Mouse (Mus musculus): ENCODE measurements around the gene Prpf6.

DNA sequence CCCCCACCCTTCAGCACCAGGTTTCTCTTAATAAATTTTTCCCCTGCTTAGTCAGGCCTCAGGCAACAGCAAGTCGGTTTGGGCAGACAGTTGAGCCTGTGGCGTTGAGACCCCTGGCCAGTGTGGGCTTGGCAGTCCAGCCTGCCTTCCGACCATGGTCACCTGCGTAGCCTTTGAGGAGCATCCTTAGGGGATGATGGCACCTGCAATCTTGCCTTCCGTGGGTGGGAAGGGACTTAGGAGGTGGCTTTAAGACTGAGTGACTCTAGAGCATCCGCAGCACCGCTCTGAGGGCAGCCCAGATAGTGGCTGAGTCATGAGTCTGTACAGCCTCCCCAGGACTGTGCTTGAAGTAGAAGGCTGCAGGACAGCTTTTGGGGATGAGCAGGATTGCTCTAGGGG, 89.0 kb downstream of the Prpf6 start:
- TF ChIP-seq CTCF (IDR thresholded peaks at IDR 0.05) (no peak), EP300 (IDR thresholded peaks at IDR 0.05) (no peak)

Measured in lung, postnatal 0 days (tissue).